Mouse (Mus musculus) mouse embryonic stem cell (cell line): ENCODE measurements around the gene Rapgef2.

Experiments used
- in situ Hi-C, 2 experiments: fragments of 300-500 bp; cut with MboI; formaldehyde crosslinking; loops; 1 replicate in 1 of 2; 3 replicates in 1 of 2; pipeline ENCODE4 v1.14.3; 2019 to 2020; ENCODE audit warnings: low sequenced_read_pairs in 2 of 2, low pct_unique_long_range_greater_than_20kb in 1 of 2, mixed read lengths in 1 of 2; ENCODE audit not compliant: unreplicated experiment in 1 of 2

Rapgef2 gene

DNA sequence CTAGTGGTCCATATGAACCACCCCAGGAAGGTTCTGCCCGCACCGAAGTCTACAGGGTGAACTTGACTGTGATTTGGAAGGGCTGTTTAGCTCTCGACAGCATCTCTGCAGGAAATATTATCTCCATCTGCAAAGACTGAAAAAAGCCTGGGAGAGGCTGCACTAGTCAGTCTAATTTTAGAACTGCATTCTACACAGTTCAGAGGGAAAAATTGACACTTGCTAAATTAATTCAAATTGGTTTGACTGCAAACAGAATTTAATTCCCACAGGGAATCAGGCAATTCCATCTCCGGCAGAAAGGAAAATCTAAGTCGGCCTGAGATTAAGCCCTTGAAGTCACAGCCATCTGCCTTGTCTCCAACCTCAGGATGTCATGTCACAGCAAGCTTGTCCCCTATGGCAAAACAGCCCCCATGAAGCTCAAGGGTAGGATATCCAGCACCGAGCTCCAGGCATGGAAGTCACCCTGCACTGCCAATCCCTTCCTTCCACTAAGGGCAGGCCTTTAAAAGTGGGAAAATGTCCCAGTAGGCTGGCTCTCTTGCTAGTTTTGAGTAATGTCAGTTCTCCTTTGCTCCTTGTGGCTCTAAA is 262.5 kb downstream of the Rapgef2 start:
- in situ Hi-C loops, result no loop called here

DNA sequence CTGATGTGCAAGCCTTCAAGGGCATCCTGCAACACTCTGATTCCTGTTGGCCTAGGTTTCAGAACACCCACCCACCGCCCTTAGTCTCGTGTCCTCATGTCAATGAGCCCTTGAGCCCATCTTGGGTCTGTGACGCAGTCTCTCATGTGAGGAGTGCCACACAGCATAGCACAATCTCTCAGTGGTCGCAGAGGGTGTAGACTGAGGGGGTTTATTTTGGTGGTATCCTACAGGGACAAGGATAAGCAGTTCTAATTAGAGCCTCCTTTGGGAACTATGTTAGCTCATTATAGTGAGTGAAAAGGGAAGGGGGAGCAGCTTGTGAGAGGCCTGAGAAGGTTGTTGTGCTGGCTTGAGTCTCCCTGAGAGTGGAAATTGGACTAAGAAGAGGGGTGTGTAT is 263.6 kb downstream of the Rapgef2 start:
- in situ Hi-C loops, result no loop called here

DNA sequence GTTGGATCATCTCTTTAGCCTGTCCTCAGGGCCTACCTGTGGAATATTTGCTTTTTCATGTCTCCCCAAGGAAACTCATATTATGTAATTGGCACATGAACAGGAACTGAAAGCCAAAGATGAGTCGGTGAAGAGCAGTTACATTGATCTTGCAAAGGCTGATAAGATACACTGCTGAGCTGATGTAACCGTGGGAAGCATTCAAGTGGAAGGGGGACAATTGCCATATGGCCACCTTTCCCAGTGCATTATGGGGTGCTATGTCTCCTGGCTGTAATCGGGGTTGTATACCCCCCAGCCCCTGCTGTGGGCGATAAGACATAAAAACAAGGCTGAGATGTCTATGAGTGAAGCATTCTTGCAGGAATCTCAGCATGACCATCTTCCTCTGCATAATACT is 268.9 kb downstream of the Rapgef2 start:
- in situ Hi-C loops, result no loop called here

DNA sequence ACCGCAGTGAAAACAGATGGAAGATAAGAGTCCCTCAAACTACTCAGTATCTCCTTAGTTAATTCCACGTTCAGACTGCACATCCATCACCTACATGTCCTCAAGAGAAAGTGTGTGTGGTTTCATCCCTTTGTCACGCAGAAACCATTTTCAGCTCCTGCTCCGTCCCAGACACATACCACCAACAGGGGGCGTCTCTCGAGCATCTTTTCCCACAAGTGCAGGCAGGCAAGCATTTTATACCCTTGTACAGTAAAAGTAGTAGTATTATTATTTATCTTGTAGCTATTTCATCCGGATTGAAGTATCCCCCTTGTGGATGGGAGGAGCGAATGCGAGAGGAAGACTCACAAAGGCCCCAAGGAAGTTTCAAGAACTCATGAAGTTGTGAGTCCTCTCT is 269.5 kb downstream of the Rapgef2 start:
- in situ Hi-C loops, result no loop called here

DNA sequence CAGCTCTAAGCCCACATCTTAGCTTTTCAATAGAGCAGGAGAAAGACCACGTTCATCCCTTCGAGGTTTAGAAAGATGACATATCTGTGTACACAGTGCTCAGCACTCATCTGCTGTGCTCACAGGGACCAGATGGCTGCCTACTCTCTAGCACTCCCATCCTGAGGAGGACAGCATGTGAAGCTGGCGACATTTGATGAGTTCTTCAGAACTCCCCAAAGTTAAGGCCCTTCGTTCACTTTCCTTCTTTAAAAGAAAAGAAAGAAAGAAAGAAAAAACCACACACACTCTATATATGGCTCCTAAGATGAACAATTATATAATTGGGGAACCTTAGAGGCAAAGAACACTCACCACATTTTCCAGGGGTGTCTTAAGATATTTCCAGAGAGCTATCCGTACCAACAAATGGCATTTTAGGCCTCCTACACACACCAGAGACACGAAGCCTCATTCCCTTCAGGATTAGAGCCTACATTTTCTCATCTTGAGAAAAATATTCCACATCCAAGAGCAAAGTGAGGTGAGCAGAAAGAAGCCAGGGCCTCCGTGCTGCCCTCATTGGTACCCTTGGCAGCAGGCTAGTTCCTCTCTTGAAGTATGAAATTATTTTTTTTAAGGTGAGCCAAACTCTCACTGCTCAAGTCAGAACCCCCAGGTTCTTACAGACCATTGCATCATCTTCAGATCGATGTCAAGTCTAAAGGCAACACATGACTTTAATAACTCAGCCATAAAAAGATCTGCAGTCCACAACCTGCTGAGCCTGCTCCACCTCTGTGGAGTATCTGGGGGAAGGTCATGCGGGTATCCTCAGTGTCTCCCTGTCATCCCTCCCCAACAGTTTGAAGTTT is 270.5 kb downstream of the Rapgef2 start:
- in situ Hi-C loops, result no loop called here
